ENCODE assay signal across 12 mouse cellular contexts in the genomic region with DNA sequence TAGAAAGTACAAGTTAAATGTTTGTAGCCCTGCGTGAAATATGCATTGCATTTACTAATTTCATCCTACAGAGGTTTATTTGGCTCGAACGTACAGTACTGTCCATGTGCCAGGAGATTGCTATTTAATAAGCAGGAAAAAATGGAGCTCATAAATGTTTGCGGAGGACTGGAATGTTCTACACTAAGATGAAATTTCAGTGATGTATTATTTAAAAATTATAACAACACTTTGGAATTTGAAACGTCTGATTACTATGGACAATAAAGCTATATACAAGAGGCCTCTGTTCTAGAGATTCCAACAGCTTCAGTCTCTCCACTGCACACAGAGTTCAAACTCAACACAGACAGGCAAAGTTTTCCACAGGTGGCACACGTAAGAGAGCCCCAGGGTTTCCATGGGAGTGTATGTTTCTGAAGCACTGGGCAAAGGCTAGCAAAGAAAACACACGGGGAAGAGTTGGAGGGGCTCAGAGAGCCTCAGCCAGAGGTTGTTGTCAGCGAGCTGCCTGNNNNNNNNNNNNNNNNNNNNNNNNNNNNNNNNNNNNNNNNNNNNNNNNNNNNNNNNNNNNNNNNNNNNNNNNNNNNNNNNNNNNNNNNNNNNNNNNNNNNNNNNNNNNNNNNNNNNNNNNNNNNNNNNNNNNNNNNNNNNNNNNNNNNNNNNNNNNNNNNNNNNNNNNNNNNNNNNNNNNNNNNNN. TPM values are rescaled to one million over a fixed set of nuclear protein-coding genes. Genes with fewer than 3 reads are reported as not detected.
DNase-seq lines count a peak whose midpoint lies in the region; ATAC-seq and TF ChIP-seq lines count a peak whose summit lies in the region.
"Had no signal": no experiment of that assay in that cellular context is flagged by ENCODE, and none has a peak within 500 bp of the region (broad histone marks: within the 10 kb centered on the region; RNA-seq: fewer than 3 reads in every experiment).

No protein-coding gene starts in this region.

- no peak for TF ChIP-seq EP300 in heart, postnatal 0 days (IDR thresholded peaks at IDR 0.05; ENCODE audit: low read depth)

- DNase-seq in heart, postnatal 0 days (ENCODE audit: low spot score): peak; percentile 17
- no peak for DNase-seq in heart, postnatal 14 days
- peak; percentile 32 for DNase-seq in brain, embryonic 14.5 days (ENCODE audit: low read depth)
- DNase-seq in heart, postnatal 10 days: peak; percentile 17 to 22
- DNase-seq in natural killer cell, adult 2 months (ENCODE audit: low spot score in 2 of 2): no peak
- no peak for DNase-seq in left cerebral cortex, adult 9 months (ENCODE audit: low spot score in 2 of 2)
- DNase-seq in left cerebral cortex, postnatal 25 days (ENCODE audit: low spot score in 2 of 2): no peak
- DNase-seq: cerebellum, adult 2 months; thymus, adult 2 months had no signal

- no peaks in the 10 kb centered on the region for H3K4me1 ChIP-seq in heart, postnatal 0 days (ENCODE audit: control insufficient read depth, insufficient read depth)
- H3K4me1 ChIP-seq in liver, embryonic 12.5 days: 0 out of 2 replicates have a peak, but pooled peaks cover 6% of the 10 kb centered on the region

- no peak for TF ChIP-seq POLR2A in brain, embryonic 14.5 days (IDR thresholded peaks at IDR 0.05; ENCODE audit: borderline replicate concordance, extremely low read depth, insufficient read depth, insufficient read length, poor library complexity, severe bottlenecking)

- 48% methylated on average over 8 of the region's 8 CpGs for WGBS in heart, postnatal 0 days
- 46% methylated on average over 8 of the region's 8 CpGs for WGBS in liver, embryonic 12.5 days (ENCODE audit: insufficient replicate concordance)

- H3K27me3 ChIP-seq in heart, postnatal 0 days (ENCODE audit: control insufficient read depth, insufficient read depth, low read length): no peaks in the 10 kb centered on the region
- H3K27me3 ChIP-seq in liver, embryonic 12.5 days (replicated peaks): no peaks in the 10 kb centered on the region

- no peak for TF ChIP-seq CTCF in heart, postnatal 0 days (IDR thresholded peaks at IDR 0.05; ENCODE audit: low read depth)
- TF ChIP-seq CTCF in brain, embryonic 14.5 days (IDR thresholded peaks at IDR 0.05; ENCODE audit: borderline replicate concordance, extremely low read depth, insufficient read depth, insufficient read length): no peak

- no peak overlapping the region for H3K4me3 ChIP-seq in heart, postnatal 0 days (ENCODE audit: low read depth, low read length)
- H3K4me3 ChIP-seq in liver, embryonic 12.5 days: no peak overlapping the region

- no peak overlapping the region for H3K9ac ChIP-seq in heart, postnatal 0 days (replicated peaks; ENCODE audit: low read depth, low read length)
- no peak overlapping the region for H3K9ac ChIP-seq in liver, embryonic 12.5 days

- intact Hi-C loops in heart, postnatal 14 days (cut with DNase I): no loop called here
- intact Hi-C loops in heart, postnatal 10 days (cut with DNase I): no loop called here
- intact Hi-C loops in left cerebral cortex, postnatal 25 days (cut with DNase I): no loop called here

- no peaks in the 10 kb centered on the region for H3K9me3 ChIP-seq in heart, postnatal 0 days (replicated peaks; ENCODE audit: control insufficient read depth, low read length)
- H3K9me3 ChIP-seq in liver, embryonic 12.5 days (replicated peaks): no peaks in the 10 kb centered on the region

- H3K36me3 ChIP-seq in heart, postnatal 0 days (replicated peaks; ENCODE audit: control insufficient read depth, insufficient read depth, low read length): no peaks in the 10 kb centered on the region
- no peaks in the 10 kb centered on the region for H3K36me3 ChIP-seq in liver, embryonic 12.5 days

- 0 out of 2 replicates have a peak, but pooled peaks have one; percentile 14 for ATAC-seq in heart, postnatal 0 days (ENCODE audit: insufficient read depth, low read depth)
- ATAC-seq in liver, embryonic 12.5 days: peak; percentile 55
- ATAC-seq: CD4-positive, CD25-positive, alpha-beta regulatory T cell, adult 4 months had no signal

- H3K4me2 ChIP-seq in heart, postnatal 0 days (ENCODE audit: low read depth, low read length): no peak overlapping the region
- no peak overlapping the region for H3K4me2 ChIP-seq in liver, embryonic 12.5 days

- H3K27ac ChIP-seq in heart, postnatal 0 days (ENCODE audit: low read depth): peak overlapping the region; percentile 53
- no peak overlapping the region for H3K27ac ChIP-seq in liver, embryonic 12.5 days
- H3K27ac ChIP-seq: macrophage had no signal

RNA-seq across cellular contexts. Expression of gene Adamts20, which starts 20.6 kb away (rescaled TPM):
- total RNA-seq in heart, postnatal 0 days (2014; rRNA removed; ENCODE audit: low replicate concordance): 0.15 and 1.5 TPM in 2 replicates
- 0.19 and 0.29 TPM in 2 replicates for polyA plus RNA-seq in heart, postnatal 0 days (2015; fragmentation: Nextera tagmentation; extraction: Ambion mirVana)
- under 1 TPM; 0.29 TPM for total RNA-seq in heart, postnatal 14 days (2021)
- polyA plus RNA-seq in brain, embryonic 14.5 days (2012; rRNA removed): 4.6 and 5.0 TPM in 2 replicates
- under 1 TPM; 0.37 to 0.67 TPM for total RNA-seq in heart, postnatal 10 days (2021)
- 0.33 and 0.44 TPM in 2 replicates for polyA plus RNA-seq in liver, embryonic 12.5 days (2016; fragmentation: Nextera tagmentation; extraction: Ambion mirVana)
- total RNA-seq in left cerebral cortex, postnatal 25 days (2021): 1 to 10 TPM; 7.8 to 9.9 TPM
- polyA plus RNA-seq: CD4-positive, CD25-positive, alpha-beta regulatory T cell, adult 4 months; macrophage had no signal

Comparison
In these comparisons a context has a peak if more than half of its experiments do, and no peak if none do; other contexts are left out.
1. DNase-seq: peak in heart, postnatal 0 days (single experiment), brain, embryonic 14.5 days (single experiment) and heart, postnatal 10 days (2 of 2); none in heart, postnatal 14 days (0 of 2), natural killer cell, adult 2 months (0 of 2), left cerebral cortex, adult 9 months (0 of 2) and left cerebral cortex, postnatal 25 days (0 of 2).